Mouse (Mus musculus): Measurements from ENCODE around the gene Capn11.

Capn11 gene

DNA sequence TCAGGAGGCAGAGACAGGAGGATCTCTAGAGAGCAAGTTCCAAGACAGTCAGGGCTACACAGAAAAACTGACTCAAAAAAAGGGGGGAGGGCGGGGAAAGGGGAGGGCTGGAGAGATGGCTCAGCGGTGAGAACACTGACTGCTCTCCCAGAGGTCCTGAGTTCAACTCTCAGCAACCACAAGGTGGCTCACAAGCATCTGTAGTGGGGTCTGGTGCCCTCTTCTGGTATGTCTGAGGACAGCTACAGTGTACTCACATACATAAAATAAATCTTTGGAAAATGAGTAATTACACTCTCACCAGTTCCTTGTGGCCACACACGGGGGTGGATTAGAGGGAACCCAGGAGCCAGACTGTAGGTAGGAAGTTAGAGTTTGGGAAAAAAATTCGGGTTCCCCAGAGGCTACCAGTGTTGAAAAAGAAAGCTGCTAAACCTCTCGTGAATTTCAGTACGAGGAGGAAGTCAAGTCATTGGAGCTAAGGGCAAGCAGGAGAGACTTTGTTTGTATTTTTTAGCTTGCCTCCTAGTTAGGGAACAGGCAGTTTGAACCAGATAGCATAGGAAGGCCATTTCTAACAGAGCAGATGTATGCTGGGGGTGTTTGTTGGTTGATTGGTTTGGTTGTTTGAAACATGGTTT, 76.3 kb downstream of the Capn11 start:
- DNase-seq (ENCODE audit: low read depth), result peak; percentile 68

DNA sequence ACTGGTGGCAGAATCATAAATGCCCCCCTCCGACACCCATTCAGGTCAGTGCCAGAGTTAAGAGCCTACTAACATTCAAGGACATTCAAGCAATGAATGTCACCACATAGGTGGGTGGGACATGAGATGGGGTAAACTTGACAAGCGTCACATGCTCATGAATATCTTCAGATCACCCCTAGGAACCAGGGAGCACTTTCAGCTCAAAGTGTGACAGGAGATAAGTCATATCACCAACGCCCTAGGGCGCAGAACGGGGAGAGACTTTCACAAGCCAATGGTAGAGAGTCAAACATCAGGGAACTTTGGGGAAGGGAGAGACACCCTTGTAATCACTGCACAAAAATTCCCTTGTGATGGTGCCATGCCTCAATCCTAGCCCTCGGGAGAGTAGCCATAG, 76.9 kb downstream of the Capn11 start:
- DNase-seq (ENCODE audit: low read depth), result no peak

GRCm38 (mm10) chr17:45581567-45581983, 77.5 kb downstream of the Capn11 start:
- DNase-seq (ENCODE audit: low read depth), result peak; percentile 93

- DNase-seq (ENCODE audit: low read depth), result peak; percentile 83
These were observed 78.1 kb downstream of the Capn11 start for GRCm38 (mm10) chr17:45580958-45581477.

All from 416B (cell line).